Mouse (Mus musculus) colon, adult 2 months (tissue): ENCODE measurements around the gene Agtr2. TPM values are rescaled to one million over a fixed set of nuclear protein-coding genes. Genes with fewer than 3 reads are reported as not detected.

Experiments used
- polyA plus RNA-seq: library from polyadenylated mRNA; depleted of rRNA; stranded (reverse); fragments of >200 nt; gene quantifications from 2 replicates; pipeline ENCODE4 v1.2.3, GENCODE M21; 2012; rRNA removed

Gene Agtr2
- 0.03 and 0.06 TPM in 2 replicates for polyA plus RNA-seq

GRCm38 (mm10) chrX:21484414-21484813 lies at the start of gene Agtr2:
Gene Agtr2, plus strand, starts transcription at chrX:21484544.

Other genes starting within 250 kb of the Agtr2 start
- 14.1 and 20.2 TPM in 2 replicates for gene Slc6a14, start 230.4 kb downstream of the Agtr2 start, polyA plus RNA-seq